Mouse (Mus musculus) lung, postnatal 4 days (tissue): ENCODE data around the gene Olfr53.
"Not testable (repeated sequence)": the region's sequence is repeated elsewhere in the genome, so short reads cannot be mapped to it uniquely, and the experiment has no call there.

Experiments
- DNase-seq, 2 experiments: peaks; one replicate each; pipeline ENCODE4 v3.0.0; 2021

The Olfr53 gene

GRCm38 (mm10) chr7:140646152-140646551, at the start of gene Olfr53:
TSS of gene Olfr53 (plus strand) at chr7:140646452.
- DNase-seq, result no peak

- not testable (repeated sequence) for DNase-seq
Observed at GRCm38 (mm10) chr7:140600969-140601368, 45.3 kb upstream of the Olfr53 start, which contains the start of gene Olfr46. TSS of gene Olfr46 (plus strand) at chr7:140601269.

- DNase-seq, result not testable (repeated sequence)
Observed at GRCm38 (mm10) chr7:140628670-140629069, 17.6 kb upstream of the Olfr53 start, which contains the start of gene Olfr61. TSS of gene Olfr61 (plus strand) at chr7:140628970.

GRCm38 (mm10) chr7:140630559-140630958, 15.7 kb upstream of the Olfr53 start:
- DNase-seq, result no peak

GRCm38 (mm10) chr7:140659630-140660029, 13.4 kb downstream of the Olfr53 start, which contains the start of gene Olfr539:
TSS of gene Olfr539 (plus strand) at chr7:140659930.
- DNase-seq, result no peak

GRCm38 (mm10) chr7:140670693-140671092, 24.4 kb downstream of the Olfr53 start:
- not testable (repeated sequence) for DNase-seq

GRCm38 (mm10) chr7:140675863-140676262, 29.6 kb downstream of the Olfr53 start:
- DNase-seq, result no peak

- DNase-seq, result not testable (repeated sequence)
Observed at GRCm38 (mm10) chr7:140679591-140679990, 33.3 kb downstream of the Olfr53 start.

GRCm38 (mm10) chr7:140681651-140682050, 35.4 kb downstream of the Olfr53 start, which contains the start of gene Olfr45:
TSS of gene Olfr45 (plus strand) at chr7:140681951.
- DNase-seq, result no peak

- DNase-seq, result no peak
Observed at GRCm38 (mm10) chr7:140696967-140697366, 50.7 kb downstream of the Olfr53 start, which contains the start of gene Olfr541. TSS of gene Olfr541 (plus strand) at chr7:140697267.
